Mouse (Mus musculus) neural tube, embryonic 12.5 days (tissue): ENCODE measurements around the gene Unc50. TPM values are rescaled to one million over a fixed set of nuclear protein-coding genes. Genes with fewer than 3 reads are reported as not detected.

Source experiments
- ATAC-seq: fragments of 200-750 bp; cut with Nextera tagmentation; 2 replicates; pipeline ENCODE4 v1.8.0; 2017; ENCODE audit warnings: low read depth, mild to moderate bottlenecking, moderate TSS enrichment, moderate library complexity; ENCODE audit not compliant: low FRiP score
- H3K27ac ChIP-seq: fragments of 300-500 bp; sonication (generic); 2 replicates; pipeline ENCODE4 v1.5.1; 2016
- H3K27me3 ChIP-seq: fragments of 300-500 bp; sonication (generic); replicated peaks from 2 replicates; pipeline ENCODE4 v1.6.1; 2016; ENCODE audit warnings: mild to moderate bottlenecking
- H3K36me3 ChIP-seq: fragments of 300-500 bp; sonication (generic); 2 replicates; pipeline ENCODE4 v1.6.1; 2016; ENCODE audit warnings: mild to moderate bottlenecking
- H3K4me1 ChIP-seq: fragments of 300-500 bp; sonication (generic); 2 replicates; pipeline ENCODE4 v1.6.1; 2016
- H3K4me2 ChIP-seq: fragments of 300-500 bp; sonication (generic); replicated peaks from 2 replicates; pipeline ENCODE4 v1.6.1; 2016; ENCODE audit warnings: mild to moderate bottlenecking
- H3K4me3 ChIP-seq: fragments of 300-500 bp; sonication (generic); 2 replicates; pipeline ENCODE4 v1.5.1; 2016
- H3K9ac ChIP-seq: fragments of 300-500 bp; sonication (generic); 2 replicates; pipeline ENCODE4 v1.6.1; 2016; ENCODE audit warnings: mild to moderate bottlenecking
- H3K9me3 ChIP-seq: fragments of 300-500 bp; sonication (generic); 2 replicates; pipeline ENCODE4 v1.6.1; 2016; ENCODE audit warnings: mild to moderate bottlenecking
- WGBS: fragments of 180-500 bp; shearing (Covaris S2); methylation state at CpG from one replicate; pipeline ENCODE4 v1.1.7; 2016; 5-methylcytosine and 5-hydroxymethylcytosine counted together
- polyA plus RNA-seq: library from polyadenylated mRNA; unstranded; fragments of >200 nt; fragmentation: Nextera tagmentation; extraction: Ambion mirVana; gene quantifications from 2 replicates; pipeline ENCODE4 v1.2.1, GENCODE M21; 2016

Unc50 gene
- polyA plus RNA-seq, 1 experiment from 2014 or later: 108 TPM

- Histone ChIP-seq H3K27ac (no peak overlapping the region), H3K4me3 (no peak overlapping the region), H3K4me1 (no peaks in the 10 kb centered on the region), H3K27me3 (no peaks in the 10 kb centered on the region), H3K9me3 (no peaks in the 10 kb centered on the region), H3K4me2 (no peak overlapping the region), H3K9ac (no peak overlapping the region), H3K36me3 (no peaks in the 10 kb centered on the region)
- 90% methylated on average over 7 of the region's 7 CpGs for WGBS
- ATAC-seq: no peak
These were observed 27.6 kb downstream of the Unc50 start for GRCm38 (mm10) chr1:37457546-37457945.

DNA sequence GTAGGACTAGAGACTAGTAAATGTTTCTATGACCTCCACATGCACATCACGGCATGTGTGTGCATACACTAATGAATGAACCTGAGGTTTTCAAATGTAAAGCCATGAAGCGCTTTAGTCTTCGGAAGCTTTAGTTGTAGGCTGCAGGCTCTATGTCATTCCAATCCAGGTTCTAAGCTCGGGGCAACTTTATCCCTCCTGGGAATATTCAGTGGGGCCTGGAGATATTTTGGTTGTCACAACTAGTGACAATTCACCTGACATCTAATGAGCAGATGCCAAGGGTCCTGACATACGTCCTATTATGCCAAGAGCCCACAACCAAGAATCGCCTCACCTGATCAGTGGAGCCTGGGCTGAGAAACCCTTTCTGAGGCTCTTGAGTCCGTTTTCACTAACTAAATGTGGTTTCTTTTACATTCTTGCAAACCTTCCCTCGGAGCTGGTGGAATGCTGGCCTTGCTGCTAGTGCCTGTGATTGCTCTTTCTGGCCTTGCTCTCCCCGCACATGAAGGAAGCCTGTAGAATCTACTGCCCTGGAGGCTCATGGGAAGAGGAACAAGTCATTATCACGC, 35.0 kb downstream of the Unc50 start:
- Histone ChIP-seq H3K9me3 (no peaks in the 10 kb centered on the region), H3K36me3 (no peaks in the 10 kb centered on the region), H3K9ac (no peak overlapping the region), H3K4me2 (no peak overlapping the region), H3K27ac (no peak overlapping the region), H3K27me3 (no peaks in the 10 kb centered on the region), H3K4me3 (no peak overlapping the region), H3K4me1 (no peaks in the 10 kb centered on the region)
- WGBS: 89% methylated on average over 10 of the region's 10 CpGs
- no peak for ATAC-seq

DNA sequence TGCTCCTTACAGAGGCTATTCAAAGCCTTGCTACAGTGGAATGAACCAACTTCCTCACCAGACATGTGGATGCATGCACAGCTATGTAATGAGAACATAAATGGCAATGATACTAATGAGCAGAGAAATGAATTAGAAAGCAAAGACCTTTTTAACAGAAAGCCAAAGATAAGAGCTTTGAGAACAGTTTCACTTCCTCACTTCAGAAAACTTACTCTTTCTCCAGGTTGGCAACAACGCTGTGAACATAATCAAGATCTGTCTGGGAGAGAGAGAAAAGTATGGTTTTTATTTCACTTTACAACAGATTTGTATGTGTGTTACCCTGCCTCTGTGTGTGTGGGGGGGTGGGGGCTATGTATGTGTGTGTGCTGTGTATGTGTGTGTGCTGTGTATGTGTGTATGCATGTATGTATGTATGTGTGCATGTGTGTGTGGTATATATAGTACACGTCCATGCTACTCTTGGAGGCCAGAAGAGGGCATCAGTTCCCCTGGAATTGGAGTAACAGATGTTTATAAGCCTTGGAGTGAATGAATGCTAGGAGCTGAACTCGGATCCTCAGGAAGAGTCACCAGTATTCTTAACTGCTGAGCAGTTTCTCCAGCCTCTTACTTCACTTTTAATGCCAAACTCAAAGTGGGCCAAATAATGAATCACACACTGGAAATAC, 36.5 kb downstream of the Unc50 start:
- H3K36me3 ChIP-seq: no peaks in the 10 kb centered on the region
- H3K4me2 ChIP-seq: no peak overlapping the region
- H3K4me1 ChIP-seq: no peaks in the 10 kb centered on the region
- WGBS: 89% methylated on average over 3 of the region's 3 CpGs
- no peak overlapping the region for H3K27ac ChIP-seq
- H3K9me3 ChIP-seq: no peaks in the 10 kb centered on the region
- H3K27me3 ChIP-seq: no peaks in the 10 kb centered on the region
- no peak overlapping the region for H3K9ac ChIP-seq
- no peak overlapping the region for H3K4me3 ChIP-seq
- ATAC-seq: no peak

GRCm38 (mm10) chr1:37467806-37468205, 37.9 kb downstream of the Unc50 start:
- Histone ChIP-seq H3K27ac (no peak overlapping the region), H3K9ac (no peak overlapping the region), H3K9me3 (no peaks in the 10 kb centered on the region), H3K4me2 (no peak overlapping the region), H3K4me1 (no peaks in the 10 kb centered on the region), H3K4me3 (no peak overlapping the region), H3K27me3 (no peaks in the 10 kb centered on the region), H3K36me3 (no peaks in the 10 kb centered on the region)
- WGBS: 93% methylated on average over 4 of the region's 4 CpGs
- no peak for ATAC-seq

GRCm38 (mm10) chr1:37469007-37469406, 39.1 kb downstream of the Unc50 start:
- Histone ChIP-seq H3K9me3 (no peaks in the 10 kb centered on the region), H3K4me3 (no peak overlapping the region), H3K4me1 (no peaks in the 10 kb centered on the region), H3K36me3 (no peaks in the 10 kb centered on the region), H3K9ac (no peak overlapping the region), H3K27ac (no peak overlapping the region), H3K27me3 (no peaks in the 10 kb centered on the region), H3K4me2 (no peak overlapping the region)
- ATAC-seq: no peak
- 91% methylated on average over 5 of the region's 5 CpGs for WGBS

GRCm38 (mm10) chr1:37471179-37472148, 41.5 kb downstream of the Unc50 start:
- H3K4me1 ChIP-seq: no peaks in the 10 kb centered on the region
- no peak overlapping the region for H3K4me2 ChIP-seq
- H3K4me3 ChIP-seq: no peak overlapping the region
- no peaks in the 10 kb centered on the region for H3K9me3 ChIP-seq
- H3K9ac ChIP-seq: no peak overlapping the region
- 82% methylated on average over 6 of the region's 6 CpGs for WGBS
- ATAC-seq: no peak
- no peaks in the 10 kb centered on the region for H3K36me3 ChIP-seq
- H3K27me3 ChIP-seq: no peaks in the 10 kb centered on the region
- no peak overlapping the region for H3K27ac ChIP-seq

DNA sequence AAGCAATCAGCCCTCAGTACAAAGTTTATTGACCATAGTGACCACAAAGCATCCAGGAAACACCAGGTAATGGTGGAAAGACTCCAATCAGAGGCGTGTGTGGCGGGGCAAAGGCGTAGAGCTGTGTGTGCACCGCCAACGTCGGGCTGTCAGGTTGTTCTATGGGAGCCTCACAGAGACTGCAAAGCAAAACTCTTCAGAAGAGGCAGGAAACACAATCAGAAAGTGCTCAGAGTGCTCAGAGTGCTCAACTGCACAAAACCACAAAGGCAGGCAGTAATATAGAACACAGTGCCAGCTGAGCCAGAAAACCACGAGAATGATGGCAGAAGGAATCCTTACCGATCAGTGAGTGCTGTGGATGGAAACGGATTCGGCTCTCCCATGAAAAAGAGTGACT, 43.3 kb downstream of the Unc50 start:
- Histone ChIP-seq H3K9me3 (no peaks in the 10 kb centered on the region), H3K9ac (no peak overlapping the region), H3K4me3 (no peak overlapping the region), H3K4me1 (no peaks in the 10 kb centered on the region), H3K27me3 (no peaks in the 10 kb centered on the region), H3K27ac (no peak overlapping the region), H3K36me3 (no peaks in the 10 kb centered on the region), H3K4me2 (no peak overlapping the region)
- WGBS: 88% methylated on average over 10 of the region's 10 CpGs
- ATAC-seq: no peak

DNA sequence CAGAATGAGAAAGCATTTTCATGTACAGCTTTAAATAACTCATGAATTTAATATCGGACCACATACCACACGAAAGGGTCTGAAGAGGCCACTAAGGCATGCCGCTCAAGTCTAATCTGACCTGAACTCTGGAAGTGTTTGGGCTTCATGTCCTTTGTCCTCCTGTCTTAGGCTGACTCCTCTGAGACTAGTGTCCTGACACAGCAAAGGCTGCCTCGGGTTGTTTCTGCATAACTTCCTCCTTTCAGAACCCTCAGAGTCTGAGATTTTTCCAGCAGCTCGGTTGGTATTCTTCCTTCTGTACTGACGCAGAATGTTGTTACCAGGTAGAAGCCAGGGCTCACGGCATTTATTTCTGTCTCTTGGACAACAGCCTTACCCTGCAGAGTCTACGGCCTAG, 44.1 kb downstream of the Unc50 start:
- Histone ChIP-seq H3K4me2 (no peak overlapping the region), H3K9me3 (no peaks in the 10 kb centered on the region), H3K36me3 (no peaks in the 10 kb centered on the region), H3K27ac (no peak overlapping the region), H3K4me3 (no peak overlapping the region), H3K27me3 (no peaks in the 10 kb centered on the region), H3K9ac (no peak overlapping the region), H3K4me1 (no peaks in the 10 kb centered on the region)
- ATAC-seq: no peak
- 85% methylated on average over 8 of the region's 8 CpGs for WGBS

- WGBS: 89% methylated on average over 6 of the region's 6 CpGs
- no peak for ATAC-seq
- Histone ChIP-seq H3K27me3 (no peaks in the 10 kb centered on the region), H3K4me3 (no peak overlapping the region), H3K4me2 (no peak overlapping the region), H3K36me3 (no peaks in the 10 kb centered on the region), H3K9me3 (no peaks in the 10 kb centered on the region), H3K27ac (no peak overlapping the region), H3K9ac (no peak overlapping the region), H3K4me1 (no peaks in the 10 kb centered on the region)
These were observed 44.8 kb downstream of the Unc50 start for GRCm38 (mm10) chr1:37474634-37475190.

GRCm38 (mm10) chr1:37475312-37475711, 45.4 kb downstream of the Unc50 start:
- H3K4me1 ChIP-seq: no peaks in the 10 kb centered on the region
- H3K36me3 ChIP-seq: no peaks in the 10 kb centered on the region
- H3K9me3 ChIP-seq: no peaks in the 10 kb centered on the region
- ATAC-seq: no peak
- WGBS: 93% methylated on average over 3 of the region's 3 CpGs
- no peak overlapping the region for H3K27ac ChIP-seq
- no peak overlapping the region for H3K4me3 ChIP-seq
- no peak overlapping the region for H3K4me2 ChIP-seq
- H3K27me3 ChIP-seq: no peaks in the 10 kb centered on the region
- H3K9ac ChIP-seq: no peak overlapping the region

- H3K9ac ChIP-seq: no peak overlapping the region
- H3K4me2 ChIP-seq: no peak overlapping the region
- H3K36me3 ChIP-seq: no peaks in the 10 kb centered on the region
- no peak overlapping the region for H3K4me3 ChIP-seq
- ATAC-seq: no peak
- H3K9me3 ChIP-seq: no peaks in the 10 kb centered on the region
- no peak overlapping the region for H3K27ac ChIP-seq
- no peaks in the 10 kb centered on the region for H3K4me1 ChIP-seq
- 95% methylated on average over 5 of the region's 5 CpGs for WGBS
- H3K27me3 ChIP-seq: no peaks in the 10 kb centered on the region
These were observed 47.3 kb downstream of the Unc50 start for GRCm38 (mm10) chr1:37477250-37477649.

DNA sequence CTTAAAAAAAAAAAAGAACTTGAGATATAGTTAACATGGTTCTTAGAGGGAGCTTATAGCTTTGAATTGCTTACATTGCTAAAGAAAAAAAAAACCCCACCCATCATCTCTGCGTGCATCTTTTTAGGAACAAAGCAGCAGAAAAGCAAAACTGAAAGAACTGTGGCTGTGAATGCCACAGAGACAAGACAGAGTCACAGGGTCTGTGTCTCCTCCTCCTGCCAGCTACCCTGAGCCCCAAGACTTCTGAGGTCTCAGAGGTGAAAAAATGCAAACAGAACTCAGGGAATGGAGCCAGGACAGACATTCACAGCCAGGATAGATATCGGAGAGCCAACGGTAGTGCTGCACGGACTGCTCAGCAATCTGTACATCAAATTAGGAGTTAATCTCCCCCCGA, 48.0 kb downstream of the Unc50 start:
- Histone ChIP-seq H3K9ac (no peak overlapping the region), H3K4me2 (no peak overlapping the region)

More for the DNA sequence above, 48.0 kb downstream of the Unc50 start:
- WGBS: 89% methylated on average over 5 of the region's 5 CpGs
- Histone ChIP-seq H3K27me3 (no peaks in the 10 kb centered on the region), H3K4me1 (no peaks in the 10 kb centered on the region), H3K4me3 (no peak overlapping the region), H3K9me3 (no peaks in the 10 kb centered on the region), H3K36me3 (no peaks in the 10 kb centered on the region), H3K27ac (no peak overlapping the region)
- ATAC-seq: no peak
